Comparison of ENCODE assay signal across 16 mouse cellular contexts in the genomic region with DNA sequence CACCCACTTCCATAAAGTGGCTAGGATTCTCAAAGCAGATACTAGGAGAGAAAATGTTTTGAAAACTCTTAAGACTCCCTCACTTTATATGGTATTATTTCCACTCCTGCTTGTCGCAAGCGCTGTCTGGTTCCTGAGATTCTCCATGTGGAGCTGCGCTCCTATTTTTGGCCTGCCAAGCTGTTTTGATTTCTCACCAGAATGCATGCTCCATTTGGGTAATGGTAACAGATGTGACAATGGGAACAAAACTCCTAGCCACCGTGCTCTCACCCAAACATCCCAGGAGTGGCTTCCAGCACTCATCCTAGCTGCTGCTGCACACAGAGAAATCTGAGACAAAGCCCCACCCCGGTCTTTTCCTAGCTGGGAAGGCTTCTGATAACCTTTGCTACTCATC.
DNase-seq lines count a peak whose midpoint lies in the region; ATAC-seq and TF ChIP-seq lines count a peak whose summit lies in the region.
"Had no signal": no experiment of that assay in that cellular context is flagged by ENCODE, and none has a peak within 500 bp of the region (broad histone marks: within the 10 kb centered on the region; RNA-seq: fewer than 3 reads in every experiment).

No protein-coding gene starts in this region.

- WGBS in midbrain, embryonic 14.5 days = 77% methylated on average over 5 of the region's 5 CpGs
- WGBS in liver, postnatal 0 days (ENCODE audit: insufficient replicate concordance) = 51% methylated on average over 5 of the region's 5 CpGs

- H3K9ac ChIP-seq in midbrain, embryonic 14.5 days (replicated peaks; ENCODE audit: low read length) = no peak overlapping the region
- H3K9ac ChIP-seq in liver, postnatal 0 days (replicated peaks) = no peak overlapping the region
- H3K9ac ChIP-seq: liver, embryonic 13.5 days; midbrain, embryonic 13.5 days had no signal

- H3K27ac ChIP-seq in midbrain, embryonic 14.5 days (replicated peaks; ENCODE audit: low read depth, low read length) = no peak overlapping the region
- H3K27ac ChIP-seq in liver, postnatal 0 days (ENCODE audit: low read depth) = no peak overlapping the region
- H3K27ac ChIP-seq: gastrocnemius, adult 2 months; heart, embryonic 10.5 days; liver, embryonic 13.5 days; midbrain, embryonic 13.5 days had no signal

- ATAC-seq in midbrain, embryonic 14.5 days (ENCODE audit: low FRiP score, low TSS enrichment) = no peak
- ATAC-seq in liver, postnatal 0 days = no peak
- ATAC-seq: intestine, postnatal 0 days; midbrain, embryonic 13.5 days had no signal

- peak; percentile 30 for DNase-seq in brain, embryonic 18.5 days (ENCODE audit: low read depth, low spot score)
- DNase-seq in frontal cortex, postnatal 14 days (ENCODE audit: low spot score in 2 of 2) = peak; percentile 40 to 42
- peak; percentile 24 to 32 for DNase-seq in layer of hippocampus, postnatal 25 days (ENCODE audit: extremely low spot score in 1 of 2, low spot score in 1 of 2)
- DNase-seq in right cerebral cortex, adult 2 months (ENCODE audit: low spot score in 2 of 2) = peak; percentile 64 to 67
- DNase-seq in lung, postnatal 36 days = no peak
- DNase-seq in midbrain, embryonic 14.5 days = no peak
- no peak for DNase-seq in liver, postnatal 0 days
- DNase-seq: adrenal gland, adult 2 months; gastrocnemius, adult 2 months; heart, postnatal 36 days; liver, embryonic 13.5 days had no signal

- H3K4me3 ChIP-seq in midbrain, embryonic 14.5 days (replicated peaks; ENCODE audit: low read depth, low read length) = no peak overlapping the region
- no peak overlapping the region for H3K4me3 ChIP-seq in liver, postnatal 0 days (ENCODE audit: low read depth, low read length)
- H3K4me3 ChIP-seq: erythroblast, embryonic 14.5 days; gastrocnemius, adult 2 months; heart, embryonic 10.5 days; liver, embryonic 13.5 days; midbrain, embryonic 13.5 days had no signal

- H3K4me1 ChIP-seq in midbrain, embryonic 14.5 days (ENCODE audit: control insufficient read depth, insufficient read depth, low read length) = no peaks in the 10 kb centered on the region
- no peaks in the 10 kb centered on the region for H3K4me1 ChIP-seq in liver, postnatal 0 days (ENCODE audit: insufficient read depth)
- H3K4me1 ChIP-seq: liver, embryonic 13.5 days had no signal

- TF ChIP-seq CTCF in liver, postnatal 0 days (IDR thresholded peaks at IDR 0.05; ENCODE audit: low read depth) = no peak

- no peak overlapping the region for H3K4me2 ChIP-seq in midbrain, embryonic 14.5 days (ENCODE audit: low read length)
- no peak overlapping the region for H3K4me2 ChIP-seq in liver, postnatal 0 days (ENCODE audit: low read depth, low read length)
- H3K4me2 ChIP-seq: liver, embryonic 13.5 days; midbrain, embryonic 13.5 days had no signal

- no peaks in the 10 kb centered on the region for H3K27me3 ChIP-seq in midbrain, embryonic 14.5 days (ENCODE audit: control insufficient read depth, insufficient read depth, low read length)
- no peaks in the 10 kb centered on the region for H3K27me3 ChIP-seq in liver, postnatal 0 days (ENCODE audit: insufficient read depth, low read length)
- H3K27me3 ChIP-seq: CH12.LX; liver, embryonic 13.5 days; midbrain, embryonic 13.5 days had no signal

- TF ChIP-seq EP300 in liver, postnatal 0 days (IDR thresholded peaks at IDR 0.05; ENCODE audit: low read depth) = no peak

- no peaks in the 10 kb centered on the region for H3K9me3 ChIP-seq in midbrain, embryonic 14.5 days (ENCODE audit: control insufficient read depth, low read length)
- H3K9me3 ChIP-seq in liver, postnatal 0 days (ENCODE audit: low read length) = no peaks in the 10 kb centered on the region
- H3K9me3 ChIP-seq: heart, embryonic 10.5 days; liver, embryonic 13.5 days; midbrain, embryonic 13.5 days had no signal

- H3K36me3 ChIP-seq in midbrain, embryonic 14.5 days (ENCODE audit: control insufficient read depth, insufficient read depth, low read length) = no peaks in the 10 kb centered on the region
- no peaks in the 10 kb centered on the region for H3K36me3 ChIP-seq in liver, postnatal 0 days (replicated peaks; ENCODE audit: insufficient read depth, low read length)
- H3K36me3 ChIP-seq: heart, embryonic 10.5 days; liver, embryonic 13.5 days; midbrain, embryonic 13.5 days had no signal

Comparison
In these comparisons a context has a peak if more than half of its experiments do, and no peak if none do; other contexts are left out.
1. DNase-seq: peak in brain, embryonic 18.5 days (single experiment), frontal cortex, postnatal 14 days (2 of 2), layer of hippocampus, postnatal 25 days (2 of 2) and right cerebral cortex, adult 2 months (2 of 2); none in lung, postnatal 36 days (single experiment), midbrain, embryonic 14.5 days (single experiment) and liver, postnatal 0 days (single experiment).